Mouse (Mus musculus) left cerebral cortex, postnatal 25 days (tissue): ENCODE measurements at regions not wholly inside any gene's neighbourhood (a gene's known extent, or its start where the extent isn't known, plus 50 kb on each side); places are given as distances from the start of the nearest gene placed in this dataset.

ENCODE experiments used
- DNase-seq, 2 experiments: peaks; one replicate each; pipeline ENCODE4 v3.0.0; 2022; ENCODE audit warnings: low spot score in 2 of 2, mixed read lengths in 1 of 2
- intact Hi-C: fragments of 180-260 bp; cut with DNase I; formaldehyde crosslinking; loops from one replicate; pipeline ENCODE4 v1.15.1; 2025

DNA sequence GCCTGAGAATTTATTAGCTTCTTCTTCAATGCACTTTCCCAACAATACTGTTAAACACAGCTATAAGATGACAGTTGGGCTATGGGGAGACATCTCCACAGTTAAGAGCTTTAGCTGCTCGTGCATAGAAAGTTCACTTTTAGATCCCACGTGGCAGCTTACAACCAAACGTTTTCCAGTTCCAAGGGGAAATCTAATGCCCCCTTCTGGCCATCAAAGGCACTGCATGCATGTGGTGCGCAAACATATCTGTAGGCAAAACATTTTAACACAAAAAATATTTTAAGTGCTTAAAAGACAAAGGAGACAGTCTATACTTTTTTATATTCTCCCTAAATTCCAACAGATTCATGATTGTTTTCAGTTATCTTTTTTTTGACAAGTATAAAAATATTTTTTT is 211.3 kb upstream of the Irx3 start:
- intact Hi-C loops, result no loop called here
- DNase-seq, result no peak

DNA sequence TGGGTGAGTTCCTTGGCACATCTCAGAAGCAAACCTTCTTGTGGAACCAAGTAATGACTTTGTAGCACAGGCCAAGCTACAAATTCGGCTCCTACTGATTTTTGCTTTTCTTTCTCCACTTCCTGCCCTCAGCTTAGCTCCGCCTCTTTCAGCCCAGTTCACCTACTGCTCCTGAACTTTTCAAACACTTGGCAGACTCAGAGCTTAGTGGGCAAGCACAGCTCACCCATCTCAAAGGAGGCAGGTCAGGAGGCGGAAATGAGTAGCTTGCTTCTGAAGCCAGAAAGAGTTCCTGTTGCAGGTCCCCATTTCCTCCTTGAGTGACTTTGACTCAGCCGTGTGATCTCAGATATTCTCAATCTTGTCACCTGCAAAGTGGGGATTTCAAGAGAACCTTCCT is 208.5 kb upstream of the Irx3 start:
- no peak for DNase-seq

DNA sequence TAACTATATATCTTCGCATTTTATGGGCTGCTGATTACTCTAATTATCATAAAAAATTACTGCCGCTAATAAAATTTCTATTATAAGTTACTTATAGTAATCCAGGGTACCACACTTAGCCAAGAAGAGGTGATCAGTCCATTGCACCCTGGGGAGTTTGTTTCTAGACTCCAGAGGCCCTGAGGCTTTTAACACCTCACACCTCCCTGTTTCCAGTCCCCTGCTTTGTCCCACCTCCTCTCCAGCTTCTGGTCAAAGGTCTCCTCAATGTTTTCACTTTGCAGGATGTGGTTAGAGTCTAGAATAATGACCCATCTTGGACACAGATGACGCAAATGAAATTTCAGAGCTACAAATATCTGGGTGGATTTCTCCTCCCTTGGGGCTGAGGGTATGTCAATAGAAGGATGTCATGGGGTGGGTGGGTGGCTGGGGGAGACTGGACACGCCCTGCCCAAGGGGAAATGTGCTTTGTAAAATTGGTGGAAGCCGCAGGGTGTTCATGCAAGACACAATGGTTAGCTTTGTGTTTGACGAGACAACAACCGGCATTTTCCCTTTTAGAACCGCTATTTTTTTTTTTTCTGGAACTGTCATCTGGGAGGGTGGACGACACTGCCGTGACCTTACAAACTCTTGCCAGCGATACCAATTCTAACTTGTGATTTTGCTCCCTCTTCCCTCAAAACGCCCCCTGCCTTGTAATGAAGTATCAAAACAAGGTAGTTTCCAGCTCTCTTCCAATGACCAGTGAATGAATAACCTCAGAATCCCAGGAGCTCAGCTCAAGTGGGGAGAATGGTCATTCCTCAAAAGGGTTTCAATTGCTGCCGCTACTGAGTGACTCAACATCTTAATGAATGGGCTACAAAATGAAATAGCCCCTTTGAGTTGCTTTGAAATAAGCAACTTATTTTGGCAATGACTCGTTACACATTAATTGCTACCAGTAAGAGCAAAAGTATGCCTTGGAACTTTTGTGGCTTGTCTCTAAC is 207.0 kb upstream of the Irx3 start:
- no peak for DNase-seq
- intact Hi-C loops, result no loop called here

More for the DNA sequence above, 208.5 kb upstream of the Irx3 start:
- intact Hi-C loops, result no loop called here

DNA sequence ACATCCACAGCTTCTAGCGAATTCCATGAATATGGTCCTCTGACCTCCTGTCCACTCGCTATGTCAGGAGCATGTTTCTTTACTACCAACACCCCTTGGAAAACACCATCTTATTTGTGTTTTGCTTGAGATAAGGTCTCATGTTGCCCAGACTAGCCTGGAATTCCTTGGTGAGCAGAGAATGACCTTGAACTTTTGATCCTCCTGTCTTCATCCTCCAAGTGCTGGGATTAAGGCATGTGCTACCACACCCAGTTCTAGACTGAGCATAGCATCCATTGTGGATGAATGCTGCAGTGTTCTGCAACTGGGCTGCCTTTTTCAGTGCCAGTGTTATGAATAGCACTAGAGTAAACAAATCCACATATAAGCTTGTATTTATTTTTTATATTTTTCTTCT is 203.2 kb upstream of the Irx3 start:
- intact Hi-C loops, result no loop called here
- no peak for DNase-seq

DNA sequence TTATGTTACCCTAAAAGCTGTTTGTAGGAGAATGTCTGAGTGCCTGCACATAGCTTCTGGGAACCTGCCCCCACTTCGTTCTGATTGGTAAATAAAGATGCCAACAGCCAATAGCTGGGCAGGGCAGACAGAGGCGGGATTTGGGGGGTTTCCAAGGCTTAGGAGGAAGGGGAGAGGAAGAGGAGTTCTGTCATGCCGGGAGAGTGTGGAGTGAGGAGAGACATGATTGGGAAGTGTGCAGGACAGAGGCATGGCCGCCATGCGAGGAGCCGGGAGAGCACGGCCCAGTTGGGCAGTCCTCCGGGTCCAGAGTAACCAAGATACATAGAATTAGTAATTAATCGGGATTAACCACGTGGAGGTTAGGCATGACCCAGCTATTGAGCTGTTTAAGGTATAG is 202.7 kb upstream of the Irx3 start:
- intact Hi-C loops, result no loop called here
- no peak for DNase-seq

DNA sequence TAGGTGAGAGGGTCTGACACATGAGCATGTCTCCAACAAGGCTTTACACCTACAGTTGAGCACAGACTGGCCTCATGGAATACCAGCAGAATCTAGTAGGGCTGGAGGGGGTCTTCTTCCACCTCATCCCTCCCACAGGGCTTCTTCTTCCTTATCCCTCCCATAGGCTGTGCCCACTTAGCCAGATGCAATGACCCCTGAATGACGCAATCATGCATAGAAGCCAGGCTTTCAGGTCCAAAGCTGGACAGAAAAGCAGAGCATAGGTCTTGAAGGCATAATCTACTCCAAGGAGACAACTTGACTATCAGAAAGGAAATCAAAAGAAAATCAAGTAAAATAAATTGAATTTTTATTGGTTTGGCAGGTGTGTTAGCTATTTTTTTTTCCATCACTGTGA is 198.5 kb upstream of the Irx3 start:
- intact Hi-C loops, result no loop called here
- DNase-seq, result no peak

DNA sequence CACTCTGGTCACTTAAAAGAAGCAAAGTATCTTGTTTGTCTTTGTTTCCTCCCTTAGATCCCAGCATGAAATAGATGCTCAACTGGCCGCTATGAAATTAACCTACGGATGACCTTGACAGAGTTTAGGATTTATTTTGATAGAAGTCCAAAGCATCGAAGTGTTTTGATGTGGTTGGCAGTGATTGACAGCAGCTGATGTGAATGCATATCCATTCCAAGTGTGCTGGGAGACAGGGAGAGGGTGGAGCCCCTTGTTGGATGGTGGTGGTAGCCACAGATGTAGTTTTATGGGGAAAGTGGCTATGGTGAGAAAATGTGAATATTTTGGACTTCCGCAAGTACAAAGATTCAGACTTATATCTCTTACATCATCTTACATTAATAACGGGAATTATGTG is 197.8 kb upstream of the Irx3 start:
- intact Hi-C loops, result no loop called here
- DNase-seq, result no peak

DNA sequence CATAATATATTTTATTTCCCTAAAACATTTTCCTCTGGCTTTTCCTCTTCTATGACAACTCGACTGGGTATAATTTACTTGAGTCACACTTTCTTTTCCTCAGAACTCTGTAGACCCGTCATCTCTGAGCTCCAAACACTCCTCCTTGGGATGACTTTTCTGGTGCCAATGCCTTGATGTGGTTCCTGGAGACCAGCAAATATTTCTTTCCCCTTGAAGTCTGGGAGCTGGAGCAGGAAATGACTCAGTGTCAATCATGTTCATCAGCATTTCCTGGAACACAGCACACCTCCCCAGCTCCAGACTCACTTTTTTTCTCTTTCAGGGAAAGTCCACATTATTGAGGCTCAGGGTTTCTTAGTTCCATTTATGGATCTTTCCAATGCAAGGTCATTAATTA is 197.3 kb upstream of the Irx3 start:
- intact Hi-C loops, result no loop called here
- no peak for DNase-seq

DNA sequence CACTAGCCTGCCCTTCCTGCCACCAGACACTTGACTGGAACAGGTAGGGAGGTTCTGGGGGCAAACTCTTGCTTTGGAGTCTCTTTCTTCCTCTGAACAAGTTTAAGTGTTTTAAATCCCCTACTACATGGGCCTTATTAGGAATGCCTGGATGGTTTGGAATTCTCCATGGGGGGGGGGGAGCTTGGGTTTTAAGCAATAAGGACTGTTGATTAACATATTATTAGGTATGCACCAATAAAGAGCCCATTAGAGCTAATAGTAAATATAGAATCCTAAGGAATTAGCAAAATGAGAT is 196.0 kb upstream of the Irx3 start:
- intact Hi-C loops, result no loop called here
- DNase-seq, result no peak

DNA sequence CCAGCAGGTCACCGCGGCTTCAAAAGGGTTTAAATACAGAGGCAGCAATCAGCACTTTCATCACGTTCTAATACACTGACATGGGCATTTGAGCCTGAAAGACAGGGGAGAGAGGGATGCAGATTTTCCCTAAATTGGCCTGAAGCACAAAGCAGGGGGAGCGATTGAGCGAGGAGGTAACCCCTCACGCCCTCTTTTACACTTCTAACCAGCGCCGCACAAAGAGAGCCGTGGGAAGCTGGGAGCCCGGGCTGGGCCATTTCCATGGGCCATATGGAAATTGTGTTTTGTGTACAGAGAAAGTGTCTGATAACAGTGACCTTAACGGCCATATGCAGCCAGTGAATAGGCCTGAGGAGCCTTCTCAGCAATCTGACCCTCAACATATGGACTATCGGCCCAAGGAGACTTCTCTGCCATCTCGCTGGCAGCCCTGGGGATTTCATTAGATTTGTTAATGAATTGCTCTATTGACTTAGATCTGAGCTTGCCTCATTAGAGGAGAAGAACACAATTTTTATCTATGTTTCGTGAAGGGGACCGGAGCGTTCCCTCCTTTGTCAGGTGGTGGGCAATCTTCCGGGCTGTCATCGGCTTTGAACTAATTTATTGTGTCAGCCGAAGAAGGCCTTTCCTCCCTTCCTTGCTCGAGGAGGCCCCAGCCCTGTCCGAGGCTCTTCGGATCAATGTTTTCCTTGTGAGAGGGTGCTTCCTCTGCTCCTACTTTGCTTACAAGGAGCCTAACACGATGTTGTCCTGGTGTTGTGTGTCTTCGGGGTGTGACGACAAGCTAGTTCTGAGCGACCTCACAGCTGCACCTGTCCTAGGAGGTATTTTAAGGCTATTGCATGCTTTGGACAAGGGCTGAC is 195.4 kb upstream of the Irx3 start:
- intact Hi-C loops, result no loop called here
- DNase-seq, result no peak

DNA sequence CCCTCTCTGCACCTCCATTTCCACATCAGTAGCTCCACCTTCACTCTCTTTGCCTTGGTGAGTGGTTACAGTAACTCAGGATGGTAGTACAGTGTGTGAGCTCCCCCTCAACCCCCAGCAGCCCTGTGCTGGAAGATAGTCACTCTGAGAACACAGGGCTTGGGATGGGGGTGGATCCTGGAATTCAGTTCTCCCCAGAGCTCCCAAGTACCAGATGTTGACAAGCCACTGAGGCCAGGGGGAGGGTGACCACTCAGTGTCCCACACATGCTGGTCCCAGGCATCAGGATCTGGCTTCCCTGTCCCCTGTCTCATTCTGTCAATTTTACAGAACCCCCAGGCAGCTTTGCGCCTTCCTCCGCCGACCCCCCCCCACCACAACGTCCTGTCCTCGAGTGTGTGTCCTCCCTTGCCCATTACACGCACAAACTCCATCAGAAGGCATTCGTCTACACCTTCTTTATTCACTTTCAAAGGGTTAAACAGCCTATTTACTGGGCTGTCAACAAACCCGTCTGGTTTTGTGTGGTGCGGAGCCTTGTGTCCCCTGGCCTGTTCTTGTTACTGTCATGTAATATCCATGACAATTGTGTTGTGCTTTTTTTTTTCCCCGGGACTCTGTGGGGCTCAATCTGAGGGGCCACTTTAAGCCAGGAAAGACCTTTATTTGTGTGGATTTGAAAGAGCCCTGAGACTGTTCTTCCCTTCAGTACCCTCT is 194.6 kb upstream of the Irx3 start:
- no peak for DNase-seq
- intact Hi-C loops, result no loop called here

DNA sequence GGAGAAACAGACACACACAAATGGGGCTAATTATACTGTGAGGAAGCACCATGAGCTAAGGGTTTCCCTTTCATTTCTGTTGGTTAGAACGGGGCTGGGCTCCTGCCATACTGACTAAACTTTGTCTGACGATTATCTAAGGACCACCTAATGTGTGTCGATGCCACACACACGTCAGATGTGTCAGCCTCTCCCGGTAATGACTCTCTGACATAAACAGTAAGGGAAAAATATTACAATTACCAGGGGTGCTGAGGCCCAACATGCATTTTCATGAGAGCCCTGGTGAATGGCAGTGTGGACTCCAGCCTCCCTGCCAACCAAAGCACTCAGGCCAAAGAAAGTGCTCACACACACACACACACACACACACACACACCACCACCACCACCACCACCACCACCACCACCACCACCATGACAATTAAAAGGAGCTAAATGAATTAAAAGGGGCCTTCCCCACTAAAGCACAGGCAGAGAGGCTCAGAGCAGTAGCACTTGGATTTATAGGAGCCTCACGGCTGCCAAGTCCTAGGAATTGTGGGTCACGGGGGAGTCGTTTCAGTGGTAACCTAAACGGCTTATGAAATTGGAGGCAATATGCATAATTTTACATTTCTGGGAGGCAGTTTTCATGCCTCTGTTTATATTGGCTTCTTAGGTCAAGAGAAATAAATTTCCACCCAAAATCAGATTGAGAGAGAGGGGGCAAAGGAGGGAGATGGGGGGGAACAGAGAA is 193.7 kb upstream of the Irx3 start:
- intact Hi-C loops, result no loop called here

DNA sequence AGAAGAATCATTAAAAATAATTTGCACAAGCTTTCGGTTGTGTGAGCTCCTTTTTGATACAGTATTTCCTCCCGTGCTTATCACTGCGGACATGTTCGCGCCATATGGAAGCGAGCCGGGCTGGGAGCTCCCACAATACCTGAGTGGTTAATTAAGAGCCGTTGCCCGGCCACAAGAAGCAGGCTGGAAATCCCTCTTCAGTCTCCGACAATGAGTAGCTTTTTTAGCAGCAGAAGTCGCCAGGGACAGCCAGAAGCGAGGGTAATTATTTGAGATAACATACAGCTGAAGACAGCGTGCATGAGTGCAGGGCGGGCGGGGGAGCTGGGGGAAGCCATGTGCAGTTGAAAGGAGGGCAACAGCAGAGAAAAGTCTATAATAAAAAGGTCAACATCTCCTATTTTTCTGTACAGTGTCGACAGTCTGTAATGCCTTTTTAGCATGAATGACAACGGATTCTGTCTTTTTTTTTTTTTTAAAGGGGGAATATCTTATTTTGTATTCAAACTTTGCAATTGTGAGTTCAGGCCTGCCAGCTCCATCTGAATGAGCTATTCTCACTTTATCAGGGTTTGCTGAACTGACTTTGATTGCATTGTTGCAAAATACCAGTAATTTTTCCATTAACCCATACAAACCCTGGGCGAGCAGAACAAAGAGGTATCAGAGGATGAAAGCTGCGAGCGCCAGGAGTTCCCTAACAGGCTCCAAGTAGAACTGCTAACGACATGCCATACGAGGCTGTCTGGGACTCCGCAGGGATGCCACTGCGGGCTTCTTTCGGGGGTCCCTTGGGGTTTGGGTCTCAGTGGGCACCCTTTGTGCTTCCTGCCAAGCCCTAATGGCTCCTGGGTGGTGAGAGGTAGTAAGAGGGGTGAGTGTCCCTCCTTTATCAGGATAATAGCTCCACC is 189.9 kb upstream of the Irx3 start:
- intact Hi-C loops, result no loop called here
- peak in 1 of 2 experiments; percentile 3 for DNase-seq

More for the DNA sequence above, 193.7 kb upstream of the Irx3 start:
- no peak for DNase-seq

DNA sequence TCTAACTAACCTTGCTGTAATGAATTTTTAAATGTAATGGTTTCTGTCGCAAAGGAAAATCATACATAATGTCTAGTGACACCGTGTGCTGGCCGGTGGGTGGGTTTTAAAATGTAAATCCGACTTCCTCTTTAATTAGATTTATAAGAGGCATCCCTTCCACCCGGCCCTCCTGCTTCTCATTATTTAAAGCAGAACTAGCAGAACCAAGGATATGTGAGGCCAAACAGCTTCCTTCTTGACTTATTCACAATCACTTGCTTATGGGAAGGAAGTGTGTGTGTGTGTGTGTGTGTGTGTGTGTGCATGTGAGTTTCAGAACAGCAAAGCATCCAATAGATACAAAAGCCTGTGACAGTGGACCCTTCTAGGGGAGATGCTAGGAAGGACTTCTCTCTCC is 189.1 kb upstream of the Irx3 start:
- intact Hi-C loops, result no loop called here
- no peak for DNase-seq

DNA sequence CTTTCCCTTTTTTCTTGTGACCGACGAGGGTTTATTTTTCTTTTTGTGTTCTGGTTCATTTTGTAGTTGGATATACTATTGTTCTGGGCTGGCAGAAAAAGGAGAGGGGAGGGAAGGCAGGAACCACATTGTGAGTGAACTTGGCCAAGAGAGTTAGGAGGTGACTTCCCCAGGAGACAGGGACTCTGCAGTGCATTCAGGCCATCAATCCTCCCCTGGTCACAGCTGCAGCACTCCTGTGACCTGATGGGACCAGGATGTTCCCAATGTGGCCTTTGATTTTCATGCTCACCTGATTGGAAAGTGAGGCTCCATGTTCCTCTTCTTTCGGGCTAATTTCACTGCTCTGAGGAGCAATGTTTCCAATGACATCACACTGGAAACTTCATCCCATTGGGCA is 188.2 kb upstream of the Irx3 start:
- intact Hi-C loops, result no loop called here

DNA sequence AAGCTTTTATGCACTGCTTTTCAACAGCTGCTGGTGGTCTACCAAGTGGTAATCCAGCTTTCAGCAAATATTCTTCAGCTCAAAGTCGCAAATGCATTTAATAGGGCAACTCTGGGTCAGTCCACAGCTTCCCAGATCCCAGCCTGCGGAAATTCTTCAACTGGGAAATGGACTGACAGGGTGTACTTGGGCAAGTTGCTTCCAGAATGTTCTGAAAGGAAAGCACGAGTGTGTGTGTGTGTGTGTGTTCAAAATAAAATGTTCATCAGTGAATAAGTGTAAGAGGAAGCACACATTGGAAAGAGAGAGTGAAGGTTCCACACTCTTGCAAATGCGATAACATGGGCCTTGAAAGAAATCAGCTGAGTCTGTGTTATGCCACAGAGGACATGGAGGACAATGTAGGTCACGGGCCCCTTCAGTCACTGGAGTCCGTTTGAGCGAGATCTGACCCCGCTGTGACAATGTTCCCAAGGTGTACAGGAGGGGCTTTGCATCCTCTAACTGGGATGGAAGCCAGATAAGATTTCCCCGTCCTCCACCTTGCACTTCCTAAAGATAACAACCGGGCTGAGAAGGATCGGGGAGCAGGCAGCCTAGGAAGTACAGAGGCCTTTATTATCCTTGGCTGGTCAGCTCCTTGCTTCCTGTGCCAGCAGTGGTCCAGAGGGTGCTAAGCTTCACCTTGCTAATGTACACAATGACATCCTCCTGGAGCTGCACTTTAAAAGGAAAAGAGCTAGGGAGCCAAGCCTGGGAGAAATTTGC is 187.2 kb upstream of the Irx3 start:
- intact Hi-C loops, result no loop called here
- no peak for DNase-seq

More for the DNA sequence above, 188.2 kb upstream of the Irx3 start:
- no peak for DNase-seq

DNA sequence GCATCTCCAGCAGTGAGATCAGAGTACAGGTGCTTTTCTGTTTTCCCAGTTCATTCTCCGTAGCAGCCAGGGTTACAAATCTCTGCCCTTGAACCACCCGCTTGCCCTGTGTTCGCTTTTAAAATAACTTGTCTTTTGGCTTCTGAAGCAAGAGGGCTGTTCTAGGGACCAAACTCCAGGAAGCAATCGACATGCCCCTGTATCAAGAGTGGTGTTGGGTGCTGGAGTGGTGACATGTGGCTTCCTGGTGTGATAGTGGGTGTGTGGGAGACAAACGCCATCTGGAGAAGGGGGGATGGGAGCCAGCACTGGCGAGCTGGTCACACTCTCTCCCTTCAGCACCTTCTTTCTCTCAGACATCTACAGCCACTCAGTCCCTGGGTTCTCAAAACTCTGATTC is 186.0 kb upstream of the Irx3 start:
- DNase-seq, result peak in 1 of 2 experiments; percentile 7
- intact Hi-C loops, result no loop called here

DNA sequence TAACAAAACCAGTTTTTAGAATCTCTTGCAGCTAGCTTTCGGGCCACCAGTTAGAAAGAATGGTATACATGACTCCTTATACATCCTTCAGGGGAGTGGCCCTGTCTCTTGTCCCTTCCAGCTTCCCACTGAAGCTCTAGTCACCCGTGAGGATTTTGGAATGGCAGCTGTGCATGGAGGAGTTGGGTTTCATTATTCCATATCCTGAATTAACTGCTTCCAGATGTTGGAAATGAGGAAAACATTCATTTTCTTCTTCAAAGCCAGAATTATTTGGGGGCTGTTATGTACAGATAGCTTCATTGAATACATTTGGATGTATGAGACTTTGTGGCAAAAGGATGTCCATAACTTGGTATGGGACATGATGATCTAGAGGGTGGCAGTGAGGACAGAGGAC is 181.3 kb upstream of the Irx3 start:
- intact Hi-C loops, result no loop called here
- DNase-seq, result no peak
